Mouse (Mus musculus): ENCODE results near the gene Ttll13. TPM values are rescaled to one million over a fixed set of nuclear protein-coding genes. Genes with fewer than 3 reads are reported as not detected.

The Ttll13 gene
- polyA plus RNA-seq, 1 experiment from 2014 or later = 2.9 TPM

- ATAC-seq = no peak
- H3K4me2 ChIP-seq (ENCODE audit: low read length) = no peak overlapping the region
- no peaks in the 10 kb centered on the region for H3K9me3 ChIP-seq (replicated peaks; ENCODE audit: control insufficient read depth, low read length, poor library complexity, severe bottlenecking)
- no peak overlapping the region for H3K4me3 ChIP-seq (ENCODE audit: low read depth, low read length)
- no peak overlapping the region for H3K27ac ChIP-seq (ENCODE audit: low read length)
- no peaks in the 10 kb centered on the region for H3K4me1 ChIP-seq (ENCODE audit: control insufficient read depth, insufficient read depth, low read length)
- 0 out of 2 replicates have a peak, but pooled peaks cover 2% of the 10 kb centered on the region for H3K36me3 ChIP-seq (ENCODE audit: control insufficient read depth, insufficient read depth, low read length)
- no peaks in the 10 kb centered on the region for H3K27me3 ChIP-seq (ENCODE audit: control insufficient read depth, insufficient read depth, low read depth, low read length)
- no peak overlapping the region for H3K9ac ChIP-seq (ENCODE audit: low read depth, low read length)
- WGBS = 86% methylated on average over 2 of the region's 2 CpGs
Observed at GRCm38 (mm10) chr7:80301522-80301921, 55.3 kb downstream of the Ttll13 start.

GRCm38 (mm10) chr7:80307766-80308165 is 61.6 kb downstream of the Ttll13 start:
- 77% methylated on average over 3 of the region's 3 CpGs for WGBS
- Histone ChIP-seq H3K36me3 (ENCODE audit: control insufficient read depth, insufficient read depth, low read length) (0 out of 2 replicates have a peak, but pooled peaks cover 2% of the 10 kb centered on the region), H3K27ac (ENCODE audit: low read length) (no peak overlapping the region)

More at GRCm38 (mm10) chr7:80307766-80308165, 61.6 kb downstream of the Ttll13 start:
- H3K9ac ChIP-seq (ENCODE audit: low read depth, low read length) = no peak overlapping the region
- H3K4me3 ChIP-seq (ENCODE audit: low read depth, low read length) = no peak overlapping the region
- no peak overlapping the region for H3K4me2 ChIP-seq (ENCODE audit: low read length)
- no peaks in the 10 kb centered on the region for H3K4me1 ChIP-seq (ENCODE audit: control insufficient read depth, insufficient read depth, low read length)
- no peaks in the 10 kb centered on the region for H3K9me3 ChIP-seq (replicated peaks; ENCODE audit: control insufficient read depth, low read length, poor library complexity, severe bottlenecking)
- no peak for ATAC-seq
- no peaks in the 10 kb centered on the region for H3K27me3 ChIP-seq (ENCODE audit: control insufficient read depth, insufficient read depth, low read depth, low read length)

Other genes with a start within 250 kb of the Ttll13 start
- 15.0 and 15.8 TPM in 2 replicates for gene Zfp710, start 221.6 kb upstream of the Ttll13 start, polyA plus RNA-seq (2015; fragmentation: Nextera tagmentation; extraction: Ambion mirVana)
- gene Idh2, start 131.0 kb upstream of the Ttll13 start, polyA plus RNA-seq (2015; fragmentation: Nextera tagmentation; extraction: Ambion mirVana) = 210 and 224 TPM in 2 replicates
- 25.2 and 25.3 TPM in 2 replicates for gene Sema4b, start 59.5 kb upstream of the Ttll13 start, polyA plus RNA-seq (2015; fragmentation: Nextera tagmentation; extraction: Ambion mirVana)
- 24.3 and 26.0 TPM in 2 replicates for gene Cib1, start 13.6 kb upstream of the Ttll13 start, polyA plus RNA-seq (2015; fragmentation: Nextera tagmentation; extraction: Ambion mirVana)
- gene Gdpgp1, start 13.5 kb upstream of the Ttll13 start, polyA plus RNA-seq (2015; fragmentation: Nextera tagmentation; extraction: Ambion mirVana) = 3.7 and 4.6 TPM in 2 replicates
- gene Ngrn, start 14.8 kb downstream of the Ttll13 start, polyA plus RNA-seq (2015; fragmentation: Nextera tagmentation; extraction: Ambion mirVana) = 73.8 and 78.5 TPM in 2 replicates
- 27.3 and 27.5 TPM in 2 replicates for gene Vps33b, start 23.3 kb downstream of the Ttll13 start, polyA plus RNA-seq (2015; fragmentation: Nextera tagmentation; extraction: Ambion mirVana)
- gene Prc1, start 48.1 kb downstream of the Ttll13 start, polyA plus RNA-seq (2015; fragmentation: Nextera tagmentation; extraction: Ambion mirVana) = 22.6 and 23.7 TPM in 2 replicates
- gene Rccd1, start 78.1 kb downstream of the Ttll13 start, polyA plus RNA-seq (2015; fragmentation: Nextera tagmentation; extraction: Ambion mirVana) = 10.6 and 10.7 TPM in 2 replicates
- 61.9 and 62.6 TPM in 2 replicates for gene Unc45a, start 94.6 kb downstream of the Ttll13 start, polyA plus RNA-seq (2015; fragmentation: Nextera tagmentation; extraction: Ambion mirVana)
- 23.3 and 27.7 TPM in 2 replicates for gene Hddc3, start 96.7 kb downstream of the Ttll13 start, polyA plus RNA-seq (2015; fragmentation: Nextera tagmentation; extraction: Ambion mirVana)
- 25.2 and 25.8 TPM in 2 replicates for gene Man2a2, start 125.0 kb downstream of the Ttll13 start, polyA plus RNA-seq (2015; fragmentation: Nextera tagmentation; extraction: Ambion mirVana)
- gene Fes, start 141.6 kb downstream of the Ttll13 start, polyA plus RNA-seq (2015; fragmentation: Nextera tagmentation; extraction: Ambion mirVana) = 2.7 and 3.4 TPM in 2 replicates
- gene Furin, start 159.1 kb downstream of the Ttll13 start, polyA plus RNA-seq (2015; fragmentation: Nextera tagmentation; extraction: Ambion mirVana) = 3.9 and 4.1 TPM in 2 replicates

Measured in midbrain, embryonic 16.5 days (tissue).